Mouse (Mus musculus) testis, adult 2 months (tissue): ENCODE measurements around the gene Pgm3.

Experiments
- CTCF ChIP-seq: fragments of 200-500 bp; IDR thresholded peaks from 2 replicates; pipeline ENCODE4 v1.5.1; 2012; ENCODE audit warnings: low read depth, mild to moderate bottlenecking, inconsistent platforms, low read length, moderate library complexity; ENCODE audit not compliant: control insufficient read depth, insufficient read depth, insufficient replicate concordance
- POLR2A ChIP-seq: fragments of 200-500 bp; IDR thresholded peaks from 2 replicates; pipeline ENCODE4 v1.6.1; 2012; ENCODE audit warnings: low read depth, mild to moderate bottlenecking, inconsistent platforms, low read length, moderate library complexity; ENCODE audit not compliant: control insufficient read depth

DNA sequence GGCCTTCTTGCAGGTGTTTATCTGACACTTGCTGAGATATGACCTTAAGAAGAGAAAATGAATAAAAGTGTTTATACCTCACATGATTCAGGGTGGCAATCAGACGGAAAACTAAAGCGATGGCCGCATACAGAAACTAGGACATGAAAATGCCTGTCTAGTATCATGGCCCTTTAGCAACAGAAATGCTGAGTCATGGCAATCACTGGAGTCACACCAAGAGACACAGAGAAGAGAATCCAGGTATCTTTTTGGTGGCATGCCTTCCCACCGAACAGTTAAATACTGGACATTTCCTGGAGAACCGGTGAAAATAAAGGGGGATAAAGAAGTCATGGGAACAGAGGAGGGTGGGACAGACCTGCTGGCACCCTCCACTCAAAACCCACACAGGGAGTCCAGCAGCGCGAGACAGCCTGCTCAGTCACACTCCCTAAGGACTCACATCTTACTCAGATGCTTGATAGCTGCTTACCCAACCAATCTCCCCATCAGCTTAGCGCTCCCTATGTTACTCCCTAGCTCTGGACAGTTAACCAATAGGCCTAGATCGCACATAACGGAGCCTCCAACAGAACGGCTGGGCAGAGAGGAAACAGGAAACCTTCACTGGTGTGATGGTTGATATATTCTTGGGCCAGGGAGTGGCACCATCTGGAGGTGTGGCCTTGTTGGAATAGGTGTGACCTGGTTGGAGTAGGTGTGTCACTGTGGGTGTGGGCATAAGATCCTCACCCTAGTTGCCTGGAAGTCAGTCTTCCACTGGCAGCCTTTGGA, 15.6 kb upstream of the Pgm3 start:
- TF ChIP-seq POLR2A (no peak), CTCF (no peak)
